Mouse (Mus musculus) stomach, postnatal 0 days (tissue): ENCODE data around the gene Hvcn1.

Source experiments
- CTCF ChIP-seq: IDR thresholded peaks from 2 replicates; pipeline ENCODE4 v1.5.1; 2016; ENCODE audit warnings: antibody characterized with exemption, low read depth, mild to moderate bottlenecking, moderate library complexity
- EP300 ChIP-seq: optimal IDR thresholded peaks from 2 replicates; pipeline ENCODE3; 2016; ENCODE audit warnings: antibody characterized with exemption

DNA sequence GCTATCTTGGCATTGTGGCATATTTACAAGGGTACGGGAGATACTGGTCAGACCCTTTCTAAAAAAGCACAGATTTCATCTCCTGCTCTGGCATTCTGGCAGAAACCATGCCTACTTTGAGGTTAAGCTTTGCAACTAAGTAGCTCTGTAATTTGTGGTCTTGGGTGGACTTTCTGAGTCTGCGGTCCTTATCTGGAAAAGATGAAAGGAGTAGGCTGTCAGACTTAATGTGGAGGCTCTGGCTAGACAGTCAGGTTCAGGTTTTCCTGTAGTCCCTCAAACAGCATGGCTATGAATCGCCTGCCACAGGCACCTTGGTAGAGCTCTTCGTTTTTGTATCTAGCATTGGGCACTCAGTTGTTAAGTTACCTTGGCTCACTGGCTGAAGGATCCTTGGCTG lies 80.4 kb downstream of the Hvcn1 start:
- TF ChIP-seq CTCF, result no peak
- TF ChIP-seq EP300, result no peak
